Mouse (Mus musculus): ENCODE data around the gene Pmvk. TPM values are rescaled to one million over a fixed set of nuclear protein-coding genes. Genes with fewer than 3 reads are reported as not detected.

Gene Pmvk
- polyA plus RNA-seq, 1 experiment: not detected

DNA sequence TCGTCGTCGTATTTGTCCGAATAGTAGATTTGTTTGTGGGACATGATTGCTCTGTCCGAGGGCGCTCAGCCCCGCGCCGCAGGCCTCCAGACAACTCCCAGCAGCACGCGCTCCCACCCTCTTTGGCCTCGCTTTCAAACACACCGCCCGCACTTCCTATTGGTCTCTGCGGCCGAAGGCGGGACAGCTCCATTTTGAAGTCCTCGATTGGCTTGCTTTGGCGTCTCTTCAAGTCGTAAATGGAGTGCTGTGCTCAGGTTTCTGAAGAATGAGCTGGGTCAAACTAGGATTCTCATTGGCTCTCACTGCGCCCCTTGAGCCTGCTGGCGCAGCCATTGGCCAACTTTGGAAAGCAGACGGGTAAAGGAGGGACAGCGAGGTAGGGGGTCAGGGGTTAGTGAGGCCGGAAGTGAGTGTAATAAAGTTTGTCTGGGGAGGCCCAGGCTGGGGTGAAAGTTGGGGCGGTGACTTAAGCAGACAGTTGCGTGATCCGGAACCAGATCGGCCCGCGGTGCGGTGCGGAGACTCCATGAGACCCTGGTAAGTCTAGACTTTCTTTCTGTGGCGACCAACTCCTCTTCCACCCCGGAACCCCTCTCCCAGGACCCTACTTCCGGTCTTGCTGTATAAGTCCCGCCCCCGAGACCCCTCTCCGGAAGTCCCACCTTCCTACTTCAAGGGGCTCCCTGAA lies 36.0 kb upstream of the Pmvk start, which contains the start of the genes Cks1b and Shc1:
Gene Cks1b, minus strand, starts transcription at position 214 of the 691 bp plus-strand sequence.
Gene Shc1, plus strand, starts transcription at position 274 of the 691 bp plus-strand sequence.
- Histone ChIP-seq H3K4me3 (ENCODE audit: insufficient read depth, low read depth, low read length) (peak within 1 kb of the TSS; percentile 61), H3K4me1 (ENCODE audit: control insufficient read depth, insufficient read depth, low read length) (peaks cover 17% of the 10 kb centered on the region), H3K27ac (ENCODE audit: insufficient read depth, low read depth, low read length) (peak within 1 kb of the TSS; percentile 68)
- WGBS: under 1% methylated on average over 39 of the region's 39 CpGs
- TF ChIP-seq POLR2A (IDR thresholded peaks at IDR 0.05; ENCODE audit: insufficient read depth, low read depth, low read length): no peak; the same call in 1 of the 2 replicates
- no peak for TF ChIP-seq CTCF (IDR thresholded peaks at IDR 0.05; ENCODE audit: insufficient read depth, low read depth, low read length)

GRCm38 (mm10) chr3:89418861-89419250 lies 35.5 kb upstream of the Pmvk start:
- TF ChIP-seq POLR2A (IDR thresholded peaks at IDR 0.05; ENCODE audit: insufficient read depth, low read depth, low read length) (peak; percentile 14; the same call in 1 of the 2 replicates), CTCF (IDR thresholded peaks at IDR 0.05; ENCODE audit: insufficient read depth, low read depth, low read length) (no peak)
- peak overlapping the region; percentile 68 for H3K27ac ChIP-seq (ENCODE audit: insufficient read depth, low read depth, low read length)
- peak overlapping the region; percentile 61 for H3K4me3 ChIP-seq (ENCODE audit: insufficient read depth, low read depth, low read length)
- peaks cover 17% of the 10 kb centered on the region for H3K4me1 ChIP-seq (ENCODE audit: control insufficient read depth, insufficient read depth, low read length)
- under 1% methylated on average over 16 of the region's 16 CpGs for WGBS

DNA sequence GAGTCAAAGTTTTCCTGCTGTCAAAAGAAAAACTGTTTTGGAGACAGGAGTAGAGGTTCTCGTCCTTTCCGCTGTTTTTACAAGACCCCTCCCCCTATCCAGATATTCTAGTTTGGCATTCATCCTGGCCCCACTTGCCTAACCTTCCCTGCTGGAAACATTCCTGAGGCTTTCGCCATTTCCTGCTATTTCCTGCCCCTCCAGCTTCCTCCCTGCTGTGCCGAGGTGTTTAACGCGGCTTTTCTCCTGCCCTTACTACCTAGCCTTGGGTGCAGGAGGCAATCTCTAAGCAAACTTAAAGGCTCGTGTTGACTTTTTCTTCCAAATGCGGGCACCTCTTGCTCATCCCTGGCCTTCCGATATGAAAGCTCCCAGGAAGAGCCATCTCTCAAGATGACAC lies 34.8 kb upstream of the Pmvk start:
- Histone ChIP-seq H3K27ac (ENCODE audit: insufficient read depth, low read depth, low read length) (0 out of 2 replicates have a peak overlapping the region, but pooled peaks have one; percentile 68), H3K4me1 (ENCODE audit: control insufficient read depth, insufficient read depth, low read length) (peaks cover 17% of the 10 kb centered on the region), H3K4me3 (ENCODE audit: insufficient read depth, low read depth, low read length) (peak overlapping the region; percentile 61; the same call in 1 of the 2 replicates)
- TF ChIP-seq POLR2A (IDR thresholded peaks at IDR 0.05; ENCODE audit: insufficient read depth, low read depth, low read length) (no peak), CTCF (IDR thresholded peaks at IDR 0.05; ENCODE audit: insufficient read depth, low read depth, low read length) (no peak)
- 10% methylated on average over 9 of the region's 9 CpGs for WGBS

DNA sequence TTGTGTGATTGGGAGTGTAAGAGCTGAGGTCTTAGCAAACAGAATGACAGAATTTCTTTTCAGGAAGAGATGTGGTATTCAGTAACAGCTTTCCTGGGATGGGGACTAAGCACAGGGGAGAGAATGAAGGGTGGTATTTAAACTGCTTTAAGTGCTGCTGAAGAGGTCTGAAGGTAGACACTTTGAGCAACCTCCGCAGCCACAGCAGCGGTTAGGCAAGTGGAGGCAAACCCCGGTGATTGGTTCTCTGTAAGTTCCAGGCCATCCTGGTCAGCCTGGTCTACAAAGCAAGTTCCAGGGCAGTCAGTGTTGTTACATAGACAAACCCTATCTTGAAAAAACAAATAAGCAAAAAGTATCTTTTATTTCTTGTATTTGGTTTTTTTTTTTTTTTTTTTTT lies 34.4 kb upstream of the Pmvk start:
- 50% methylated on average over 3 of the region's 3 CpGs for WGBS
- H3K4me3 ChIP-seq (ENCODE audit: insufficient read depth, low read depth, low read length): no peak overlapping the region

DNA sequence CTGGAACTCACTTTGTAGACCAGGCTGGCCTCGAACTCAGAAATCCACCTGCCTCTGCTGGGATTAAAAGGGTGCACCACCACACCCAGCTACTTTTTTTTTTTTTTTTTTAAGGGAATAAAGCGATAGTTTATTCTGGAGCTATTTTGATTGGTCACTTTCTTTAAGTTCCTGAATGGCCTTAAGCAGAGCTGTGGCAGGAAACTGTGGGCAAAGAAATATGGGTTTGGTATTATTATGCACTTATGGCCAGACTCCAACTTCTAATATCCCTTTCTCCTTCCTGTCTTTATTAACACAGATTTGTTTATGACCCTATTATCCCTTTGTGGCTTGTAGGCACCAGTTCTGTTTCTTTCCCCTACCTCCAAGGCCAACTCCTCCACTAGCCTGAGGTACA lies 33.9 kb upstream of the Pmvk start:
- WGBS: 78% methylated on average over 2 of the region's 2 CpGs
- TF ChIP-seq CTCF (IDR thresholded peaks at IDR 0.05; ENCODE audit: insufficient read depth, low read depth, low read length) (no peak), POLR2A (IDR thresholded peaks at IDR 0.05; ENCODE audit: insufficient read depth, low read depth, low read length) (no peak)
- H3K4me1 ChIP-seq (ENCODE audit: control insufficient read depth, insufficient read depth, low read length): peaks cover 17% of the 10 kb centered on the region
- H3K4me3 ChIP-seq (ENCODE audit: insufficient read depth, low read depth, low read length): no peak overlapping the region
- H3K27ac ChIP-seq (ENCODE audit: insufficient read depth, low read depth, low read length): no peak overlapping the region

More for the DNA sequence above, 34.4 kb upstream of the Pmvk start:
- no peak overlapping the region for H3K27ac ChIP-seq (ENCODE audit: insufficient read depth, low read depth, low read length)
- TF ChIP-seq POLR2A (IDR thresholded peaks at IDR 0.05; ENCODE audit: insufficient read depth, low read depth, low read length) (no peak), CTCF (IDR thresholded peaks at IDR 0.05; ENCODE audit: insufficient read depth, low read depth, low read length) (no peak)
- H3K4me1 ChIP-seq (ENCODE audit: control insufficient read depth, insufficient read depth, low read length): peaks cover 17% of the 10 kb centered on the region

DNA sequence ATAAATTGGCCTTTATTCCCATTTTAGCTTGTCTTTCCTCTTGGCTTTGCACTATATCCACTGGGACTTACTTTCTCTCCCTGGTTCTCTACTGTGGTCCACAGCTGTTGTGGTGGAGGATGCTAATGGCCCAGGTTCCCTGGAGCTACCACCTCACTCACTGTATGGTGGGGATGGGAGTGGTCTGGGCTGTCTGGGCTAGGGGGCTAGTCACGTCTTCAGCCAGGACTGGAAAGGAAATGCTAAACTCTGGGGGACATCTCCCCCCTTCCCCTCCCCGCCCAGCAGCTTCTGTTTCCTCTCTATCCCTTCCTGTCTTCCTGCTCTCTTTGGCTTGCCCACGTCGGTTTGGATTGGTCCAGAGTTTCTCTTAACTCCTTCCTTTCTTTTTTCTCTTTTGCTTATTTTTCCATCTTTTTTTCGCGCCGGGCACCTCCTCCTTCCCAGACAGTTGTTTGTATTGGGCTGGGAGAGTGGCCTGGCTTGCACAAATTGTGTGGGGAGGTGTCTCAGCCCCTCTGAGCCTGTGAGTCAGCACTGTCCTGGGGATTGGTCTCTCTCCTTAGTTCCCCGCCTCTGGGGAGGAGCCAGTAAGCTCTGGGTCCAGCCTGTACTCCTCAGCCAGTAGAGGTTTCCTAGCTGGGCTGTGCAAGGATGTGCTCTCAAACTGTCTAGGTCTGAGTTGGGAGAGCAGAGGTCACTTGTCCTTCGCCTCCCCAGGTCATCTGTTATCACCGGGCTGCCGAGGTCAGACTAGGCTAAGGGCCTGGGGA lies 33.2 kb upstream of the Pmvk start:
- Histone ChIP-seq H3K27ac (ENCODE audit: insufficient read depth, low read depth, low read length) (no peak overlapping the region), H3K4me3 (ENCODE audit: insufficient read depth, low read depth, low read length) (peak overlapping the region; percentile 39), H3K4me1 (ENCODE audit: control insufficient read depth, insufficient read depth, low read length) (peaks cover 17% of the 10 kb centered on the region)
- WGBS: 9% methylated on average over 11 of the region's 11 CpGs
- TF ChIP-seq CTCF (IDR thresholded peaks at IDR 0.05; ENCODE audit: insufficient read depth, low read depth, low read length) (no peak), POLR2A (IDR thresholded peaks at IDR 0.05; ENCODE audit: insufficient read depth, low read depth, low read length) (no peak)

DNA sequence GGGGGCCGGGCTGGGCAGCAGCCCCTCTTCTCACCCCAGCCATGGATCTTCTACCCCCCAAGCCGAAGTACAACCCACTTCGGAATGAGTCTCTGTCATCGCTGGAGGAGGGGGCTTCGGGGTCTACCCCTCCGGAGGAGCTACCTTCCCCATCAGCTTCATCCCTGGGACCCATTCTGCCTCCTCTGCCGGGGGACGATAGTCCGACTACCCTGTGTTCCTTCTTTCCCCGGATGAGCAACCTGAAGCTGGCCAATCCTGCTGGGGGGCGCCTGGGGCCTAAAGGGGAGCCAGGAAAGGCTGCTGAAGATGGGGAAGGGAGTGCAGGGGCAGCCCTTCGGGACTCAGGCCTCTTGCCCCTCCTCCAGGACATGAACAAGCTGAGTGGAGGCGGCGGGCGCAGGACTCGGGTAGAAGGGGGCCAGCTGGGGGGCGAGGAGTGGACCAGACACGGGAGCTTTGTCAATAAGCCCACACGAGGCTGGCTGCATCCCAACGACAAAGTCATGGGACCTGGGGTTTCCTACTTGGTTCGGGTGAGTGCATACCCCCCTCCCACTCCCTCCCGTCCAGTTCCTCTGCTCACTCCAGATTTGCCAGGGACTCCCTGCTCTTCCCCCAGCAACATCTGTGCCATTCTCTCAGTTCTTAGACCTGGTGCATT lies 32.4 kb upstream of the Pmvk start:
- 19% methylated on average over 22 of the region's 22 CpGs for WGBS
- H3K4me3 ChIP-seq (ENCODE audit: insufficient read depth, low read depth, low read length): peak overlapping the region; percentile 39
- no peak for TF ChIP-seq POLR2A (IDR thresholded peaks at IDR 0.05; ENCODE audit: insufficient read depth, low read depth, low read length)
- no peak for TF ChIP-seq CTCF (IDR thresholded peaks at IDR 0.05; ENCODE audit: insufficient read depth, low read depth, low read length)
- H3K4me1 ChIP-seq (ENCODE audit: control insufficient read depth, insufficient read depth, low read length): peaks cover 17% of the 10 kb centered on the region
- H3K27ac ChIP-seq (ENCODE audit: insufficient read depth, low read depth, low read length): no peak overlapping the region

DNA sequence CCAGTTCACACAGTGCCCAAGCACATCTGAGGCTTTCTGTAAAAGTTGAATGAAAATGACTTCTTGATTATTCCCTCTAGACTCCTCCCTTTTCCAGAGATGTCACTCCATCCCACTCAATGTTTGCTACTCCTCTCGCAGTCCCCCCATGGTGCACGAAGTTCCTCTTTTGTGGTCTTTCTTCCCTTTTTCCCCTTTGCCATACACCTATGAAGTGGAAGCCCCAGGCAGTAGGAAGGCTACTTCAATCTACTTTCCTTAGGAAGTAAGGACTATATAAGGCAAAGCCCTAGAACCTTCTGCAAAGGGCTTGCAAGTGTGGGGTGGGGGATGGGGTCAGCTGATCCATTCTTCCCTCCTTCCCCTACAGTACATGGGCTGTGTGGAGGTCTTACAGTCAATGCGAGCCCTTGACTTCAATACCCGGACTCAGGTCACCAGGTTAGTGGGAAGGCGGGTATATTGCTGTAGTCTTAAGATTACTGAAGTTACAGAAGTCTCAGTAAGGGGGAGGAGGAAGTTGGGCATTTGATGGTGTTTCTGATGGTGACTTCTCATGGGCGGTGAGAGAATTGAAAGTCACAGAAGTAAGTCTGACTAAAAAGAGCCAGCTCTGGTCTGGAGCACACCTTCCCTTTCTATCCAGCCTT lies 31.7 kb upstream of the Pmvk start:
- 78% methylated on average over 6 of the region's 6 CpGs for WGBS
- no peak for TF ChIP-seq CTCF (IDR thresholded peaks at IDR 0.05; ENCODE audit: insufficient read depth, low read depth, low read length)
- TF ChIP-seq POLR2A (IDR thresholded peaks at IDR 0.05; ENCODE audit: insufficient read depth, low read depth, low read length): no peak
- H3K27ac ChIP-seq (ENCODE audit: insufficient read depth, low read depth, low read length): no peak overlapping the region
- no peak overlapping the region for H3K4me3 ChIP-seq (ENCODE audit: insufficient read depth, low read depth, low read length)
- peaks cover 17% of the 10 kb centered on the region for H3K4me1 ChIP-seq (ENCODE audit: control insufficient read depth, insufficient read depth, low read length)

Measured in olfactory bulb, adult 2 months (tissue).